Comparison of ENCODE assay signal across 10 mouse cellular contexts in genomic region chr19:10949558-10949957, GRCm38 (mm10). TPM values are rescaled to one million over a fixed set of nuclear protein-coding genes. Genes with fewer than 3 reads are reported as not detected.
DNase-seq lines count a peak whose midpoint lies in the region; ATAC-seq lines count a peak whose summit lies in the region.
"Had no signal": no experiment of that assay in that cellular context is flagged by ENCODE, and none has a peak within 500 bp of the region (broad histone marks: within the 10 kb centered on the region; RNA-seq: fewer than 3 reads in every experiment).

No protein-coding gene starts in this region.

- peak overlapping the region; percentile 100 for H3K4me2 ChIP-seq in heart, embryonic 11.5 days
- H3K4me2 ChIP-seq in forebrain, embryonic 16.5 days (ENCODE audit: low read length) = peak overlapping the region; percentile 57
- peak overlapping the region; percentile 90 for H3K4me2 ChIP-seq in liver, embryonic 16.5 days (ENCODE audit: low read depth, low read length)

- WGBS in heart, embryonic 11.5 days (ENCODE audit: insufficient replicate concordance) = 36% methylated on average over 9 of the region's 9 CpGs
- WGBS in forebrain, embryonic 16.5 days = 24% methylated on average over 9 of the region's 9 CpGs
- 24% methylated on average over 9 of the region's 9 CpGs for WGBS in liver, embryonic 16.5 days (ENCODE audit: insufficient replicate concordance)

- peaks cover 5% of the 10 kb centered on the region; the same call in 1 of the 2 replicates for H3K36me3 ChIP-seq in heart, embryonic 11.5 days (ENCODE audit: control insufficient read depth, insufficient read depth, low read length)
- peaks cover 5% of the 10 kb centered on the region for H3K36me3 ChIP-seq in forebrain, embryonic 16.5 days (ENCODE audit: control insufficient read depth, insufficient read depth)
- peaks cover 3% of the 10 kb centered on the region for H3K36me3 ChIP-seq in liver, embryonic 16.5 days (ENCODE audit: control insufficient read depth, insufficient read depth)

- peak overlapping the region; percentile 59 for H3K27ac ChIP-seq in heart, embryonic 11.5 days (ENCODE audit: low read depth, low read length)
- H3K27ac ChIP-seq in forebrain, embryonic 16.5 days (ENCODE audit: low read length) = no peak overlapping the region
- H3K27ac ChIP-seq in liver, embryonic 16.5 days (ENCODE audit: low read length) = peak overlapping the region; percentile 4; the same call in 1 of the 2 replicates

- H3K4me1 ChIP-seq in heart, embryonic 11.5 days (ENCODE audit: control insufficient read depth, insufficient read depth, low read length) = peaks cover 25% of the 10 kb centered on the region
- H3K4me1 ChIP-seq in forebrain, embryonic 16.5 days (replicated peaks; ENCODE audit: control insufficient read depth, insufficient read depth, low read length) = peaks cover 23% of the 10 kb centered on the region
- H3K4me1 ChIP-seq in liver, embryonic 16.5 days (ENCODE audit: control insufficient read depth, low read depth, low read length) = peaks cover 25% of the 10 kb centered on the region

- H3K27me3 ChIP-seq in heart, embryonic 11.5 days (ENCODE audit: control insufficient read depth, insufficient read depth, low read length) = no peaks in the 10 kb centered on the region
- no peaks in the 10 kb centered on the region for H3K27me3 ChIP-seq in forebrain, embryonic 16.5 days (replicated peaks; ENCODE audit: control insufficient read depth, insufficient read depth, low read length)
- no peaks in the 10 kb centered on the region for H3K27me3 ChIP-seq in liver, embryonic 16.5 days (ENCODE audit: control insufficient read depth, insufficient read depth, low read depth, low read length)

- peak overlapping the region; percentile 58; the same call in 1 of the 2 replicates for H3K9ac ChIP-seq in heart, embryonic 11.5 days (ENCODE audit: low read depth, low read length)
- H3K9ac ChIP-seq in forebrain, embryonic 16.5 days (replicated peaks; ENCODE audit: low read depth, low read length) = 0 out of 2 replicates have a peak overlapping the region, but pooled peaks have one; percentile 9
- peak overlapping the region; percentile 18; the same call in 1 of the 2 replicates for H3K9ac ChIP-seq in liver, embryonic 16.5 days (ENCODE audit: low read depth, low read length)

- no peaks in the 10 kb centered on the region for H3K9me3 ChIP-seq in heart, embryonic 11.5 days (replicated peaks; ENCODE audit: control insufficient read depth, low read length)
- H3K9me3 ChIP-seq in forebrain, embryonic 16.5 days (ENCODE audit: control insufficient read depth, low read length) = no peaks in the 10 kb centered on the region
- no peaks in the 10 kb centered on the region for H3K9me3 ChIP-seq in liver, embryonic 16.5 days (replicated peaks; ENCODE audit: control insufficient read depth, low read length)

- no peak for ATAC-seq in heart, embryonic 11.5 days (replicated peaks; ENCODE audit: insufficient number of reproducible peaks, low FRiP score, low TSS enrichment)
- ATAC-seq in forebrain, embryonic 16.5 days = no peak; the same call in 1 of the 2 replicates
- no peak for ATAC-seq in liver, embryonic 16.5 days (ENCODE audit: low read depth)

- H3K4me3 ChIP-seq in heart, embryonic 11.5 days (ENCODE audit: low read depth, low read length) = peak overlapping the region; percentile 80
- H3K4me3 ChIP-seq in forebrain, embryonic 16.5 days (replicated peaks; ENCODE audit: low read length) = peak overlapping the region; percentile 69
- H3K4me3 ChIP-seq in liver, embryonic 16.5 days (ENCODE audit: low read depth, low read length) = peak overlapping the region; percentile 77

- DNase-seq in heart, adult 11 months = no peak
- DNase-seq in CD4-positive helper T cell, adult 2 months (ENCODE audit: low read depth, low spot score) = peak; percentile 22
- no peak for DNase-seq in right cerebral cortex, postnatal 36 days (ENCODE audit: low spot score in 2 of 2)
- DNase-seq in layer of hippocampus, postnatal 25 days (ENCODE audit: extremely low spot score in 1 of 2, low spot score in 1 of 2) = no peak
- DNase-seq in gastrocnemius, adult 18-20 months (ENCODE audit: low spot score) = no peak

RNA-seq across cellular contexts. Expression of gene Ccdc86, which starts 0.5 kb away (rescaled TPM):
- 17.7 and 18.9 TPM in 2 replicates for polyA plus RNA-seq in heart, embryonic 11.5 days (2014; fragmentation: Nextera tagmentation; extraction: Ambion mirVana)
- polyA plus RNA-seq in forebrain, embryonic 16.5 days (2015; fragmentation: Nextera tagmentation; extraction: Ambion mirVana) = 18.8 TPM in 2 replicates
- 9.0 and 9.1 TPM in 2 replicates for polyA plus RNA-seq in liver, embryonic 16.5 days (2015; fragmentation: Nextera tagmentation; extraction: Ambion mirVana)
- 1 to 10 TPM; 7.8 to 9.4 TPM for total RNA-seq in layer of hippocampus, postnatal 25 days (2021)
- 10 to 100 TPM; 12.6 to 14.5 TPM for total RNA-seq in gastrocnemius, adult 18-20 months (2021)

RNA-seq across cellular contexts. Expression of gene Ptgdr2, which starts 12.6 kb away (rescaled TPM):
- polyA plus RNA-seq in heart, embryonic 11.5 days (2014; fragmentation: Nextera tagmentation; extraction: Ambion mirVana) = 0.27 TPM in 2 replicates
- polyA plus RNA-seq in forebrain, embryonic 16.5 days (2015; fragmentation: Nextera tagmentation; extraction: Ambion mirVana) = 0.12 and 0.13 TPM in 2 replicates
- 0.04 and 0.05 TPM in 2 replicates for polyA plus RNA-seq in liver, embryonic 16.5 days (2015; fragmentation: Nextera tagmentation; extraction: Ambion mirVana)
- total RNA-seq in layer of hippocampus, postnatal 25 days (2021) = under 1 TPM; 0.22 to 0.26 TPM
- not detected for total RNA-seq in gastrocnemius, adult 18-20 months (2021)
- polyA plus RNA-seq: CD4-positive, CD25-positive, alpha-beta regulatory T cell, adult 4 months had no signal

RNA-seq across cellular contexts. Expression of gene Ms4a10, which starts 24.9 kb away (rescaled TPM):
- polyA plus RNA-seq in heart, embryonic 11.5 days (2014; fragmentation: Nextera tagmentation; extraction: Ambion mirVana) = not detected in 2 replicates
- not detected in 2 replicates for polyA plus RNA-seq in forebrain, embryonic 16.5 days (2015; fragmentation: Nextera tagmentation; extraction: Ambion mirVana)
- 0.31 TPM in 1 of 2 replicates, not detected in the other for polyA plus RNA-seq in liver, embryonic 16.5 days (2015; fragmentation: Nextera tagmentation; extraction: Ambion mirVana)
- not detected for total RNA-seq in layer of hippocampus, postnatal 25 days (2021)
- total RNA-seq in gastrocnemius, adult 18-20 months (2021) = not detected
- total RNA-seq: layer of hippocampus, postnatal 10 days had no signal
- polyA plus RNA-seq: CD4-positive, CD25-positive, alpha-beta regulatory T cell, adult 4 months had no signal

RNA-seq across cellular contexts. Expression of gene Zp1, which starts 29.1 kb away (rescaled TPM):
- polyA plus RNA-seq in heart, embryonic 11.5 days (2014; fragmentation: Nextera tagmentation; extraction: Ambion mirVana) = not detected in 2 replicates
- 0.16 and 0.56 TPM in 2 replicates for polyA plus RNA-seq in forebrain, embryonic 16.5 days (2015; fragmentation: Nextera tagmentation; extraction: Ambion mirVana)
- not detected in 2 replicates for polyA plus RNA-seq in liver, embryonic 16.5 days (2015; fragmentation: Nextera tagmentation; extraction: Ambion mirVana)
- not detected for total RNA-seq in layer of hippocampus, postnatal 25 days (2021)
- total RNA-seq in gastrocnemius, adult 18-20 months (2021) = not detected
- total RNA-seq: layer of hippocampus, postnatal 10 days had no signal
- polyA plus RNA-seq: CD4-positive, CD25-positive, alpha-beta regulatory T cell, adult 4 months had no signal

RNA-seq across cellular contexts. Expression of gene Ms4a15, which starts 43.5 kb away (rescaled TPM):
- polyA plus RNA-seq in heart, embryonic 11.5 days (2014; fragmentation: Nextera tagmentation; extraction: Ambion mirVana) = 0.17 TPM in 1 of 2 replicates, not detected in the other
- 0.51 and 0.87 TPM in 2 replicates for polyA plus RNA-seq in forebrain, embryonic 16.5 days (2015; fragmentation: Nextera tagmentation; extraction: Ambion mirVana)
- not detected in 2 replicates for polyA plus RNA-seq in liver, embryonic 16.5 days (2015; fragmentation: Nextera tagmentation; extraction: Ambion mirVana)
- not detected for total RNA-seq in layer of hippocampus, postnatal 25 days (2021)
- total RNA-seq in gastrocnemius, adult 18-20 months (2021) = not detected
- total RNA-seq: layer of hippocampus, postnatal 10 days had no signal
